In genomic region chr5:35137510-35138182, GRCm38 (mm10) we compare ENCODE assay signal across 8 mouse cellular contexts. TPM values are rescaled to one million over a fixed set of nuclear protein-coding genes. Genes with fewer than 3 reads are reported as not detected.
DNase-seq lines count a peak whose midpoint lies in the region; ATAC-seq and TF ChIP-seq lines count a peak whose summit lies in the region.
"Had no signal": no experiment of that assay in that cellular context is flagged by ENCODE, and none has a peak within 500 bp of the region (broad histone marks: within the 10 kb centered on the region; RNA-seq: fewer than 3 reads in every experiment).

No protein-coding gene starts in this region.

- no peak for DNase-seq in lung, adult 2 months
- DNase-seq in forebrain, embryonic 14.5 days (ENCODE audit: low spot score), result peak; percentile 85
- peak; percentile 94 for DNase-seq in layer of hippocampus, adult 9-11 months
- DNase-seq in right cerebral cortex, postnatal 14 days, result peak; percentile 77
- DNase-seq in spleen, postnatal 36 days (ENCODE audit: low spot score in 2 of 2), result no peak
- no peak for DNase-seq in gastrocnemius, postnatal 4 days (ENCODE audit: low spot score in 2 of 2)
- DNase-seq: spleen, adult 18-20 months had no signal

- no peak overlapping the region for H3K4me3 ChIP-seq in lung, embryonic 15.5 days
- no peak overlapping the region for H3K4me3 ChIP-seq in lung, adult 2 months (replicated peaks; ENCODE audit: extremely low read depth, low read depth, low read length)
- no peak overlapping the region for H3K4me3 ChIP-seq in forebrain, embryonic 14.5 days (ENCODE audit: low read depth, low read length)

- 63% methylated on average over 13 of the region's 13 CpGs for WGBS in lung, embryonic 15.5 days
- 56% methylated on average over 13 of the region's 13 CpGs for WGBS in lung, adult 2 months
- 43% methylated on average over 13 of the region's 13 CpGs for WGBS in forebrain, embryonic 14.5 days

- peaks cover 19% of the 10 kb centered on the region for H3K4me1 ChIP-seq in lung, embryonic 15.5 days
- H3K4me1 ChIP-seq in lung, adult 2 months (ENCODE audit: control insufficient read depth, insufficient read depth, low read length), result no peaks in the 10 kb centered on the region
- H3K4me1 ChIP-seq in forebrain, embryonic 14.5 days (ENCODE audit: control insufficient read depth, insufficient read depth, low read length), result peaks cover 23% of the 10 kb centered on the region; the same call in 1 of the 2 replicates

- TF ChIP-seq POLR2A in lung, adult 2 months (IDR thresholded peaks at IDR 0.05; ENCODE audit: borderline replicate concordance, extremely low read depth, low read depth, low read length), result no peak

- no peaks in the 10 kb centered on the region for H3K9me3 ChIP-seq in lung, embryonic 15.5 days
- no peaks in the 10 kb centered on the region for H3K9me3 ChIP-seq in forebrain, embryonic 14.5 days (replicated peaks; ENCODE audit: control insufficient read depth, low read length)

- no peak for TF ChIP-seq CTCF in lung, adult 2 months (IDR thresholded peaks at IDR 0.05; ENCODE audit: insufficient read depth, low read length)

- no peak overlapping the region for H3K4me2 ChIP-seq in lung, embryonic 15.5 days
- H3K4me2 ChIP-seq in forebrain, embryonic 14.5 days (ENCODE audit: low read length), result no peak overlapping the region

- 0 out of 2 replicates have a peak, but pooled peaks have one; percentile 3 for ATAC-seq in lung, embryonic 15.5 days (ENCODE audit: borderline replicate concordance, extremely low read depth, low FRiP score, low TSS enrichment)
- ATAC-seq in forebrain, embryonic 14.5 days, result peak; percentile 74

- peak overlapping the region; percentile 66 for H3K27ac ChIP-seq in lung, embryonic 15.5 days
- H3K27ac ChIP-seq in forebrain, embryonic 14.5 days (ENCODE audit: low read depth, low read length), result peak overlapping the region; percentile 86

- H3K36me3 ChIP-seq in lung, embryonic 15.5 days, result no peaks in the 10 kb centered on the region
- no peaks in the 10 kb centered on the region for H3K36me3 ChIP-seq in forebrain, embryonic 14.5 days (ENCODE audit: control insufficient read depth, insufficient read depth, low read length)

- H3K9ac ChIP-seq in lung, embryonic 15.5 days, result no peak overlapping the region
- no peak overlapping the region for H3K9ac ChIP-seq in forebrain, embryonic 14.5 days (ENCODE audit: low read length)

- H3K27me3 ChIP-seq in lung, embryonic 15.5 days, result no peaks in the 10 kb centered on the region
- no peaks in the 10 kb centered on the region for H3K27me3 ChIP-seq in forebrain, embryonic 14.5 days (replicated peaks; ENCODE audit: control insufficient read depth, insufficient read depth, low read length)

RNA-seq across cellular contexts. Expression of gene Lrpap1, which starts 32.1 kb away (rescaled TPM):
- 130 and 145 TPM in 2 replicates for polyA plus RNA-seq in lung, embryonic 15.5 days (2015; fragmentation: Nextera tagmentation; extraction: Ambion mirVana)
- polyA plus RNA-seq in lung, adult 2 months (2012; rRNA removed), result 41.6 and 59.7 TPM in 2 replicates
- polyA plus RNA-seq in forebrain, embryonic 14.5 days (2014; fragmentation: Nextera tagmentation; extraction: Ambion mirVana), result 162 and 169 TPM in 2 replicates
- 10 to 100 TPM; 43.4 to 52.1 TPM for total RNA-seq in gastrocnemius, postnatal 4 days (2021)

Comparison
In these comparisons a context has a peak if more than half of its experiments do, and no peak if none do; other contexts are left out.
1. DNase-seq: peak in forebrain, embryonic 14.5 days (single experiment), layer of hippocampus, adult 9-11 months (single experiment) and right cerebral cortex, postnatal 14 days (single experiment); none in lung, adult 2 months (single experiment), spleen, postnatal 36 days (0 of 2) and gastrocnemius, postnatal 4 days (0 of 2).